Mouse (Mus musculus): ENCODE results near the gene Olfr764-ps1. TPM values are rescaled to one million over a fixed set of nuclear protein-coding genes. Genes with fewer than 3 reads are reported as not detected.
A peak's percentile ranks its signal among the peaks of the same experiment; 100 is the strongest.
"Not testable (repeated sequence)": the region's sequence is repeated elsewhere in the genome, so short reads cannot be mapped to it uniquely, and the experiment has no call there.

The Olfr764-ps1 gene
- total and polyA plus RNA-seq, 3 experiments = 0.11 TPM; not detected in 2

GRCm38 (mm10) chr10:128995796-128996195 is 43.9 kb downstream of the Olfr764-ps1 start:
- no peak for DNase-seq (ENCODE audit: low spot score)
- no peaks in the 10 kb centered on the region for H3K27me3 ChIP-seq (ENCODE audit: insufficient read depth, low read length)
- no peak overlapping the region for H3K4me3 ChIP-seq (ENCODE audit: low read depth, low read length)
- TF ChIP-seq GATA1 (IDR thresholded peaks at IDR 0.05; ENCODE audit: borderline replicate concordance, low read length) (no peak), TAL1 (conservative IDR thresholded peaks at IDR 0.05; ENCODE audit: low read depth, low read length) (no peak), CTCF (IDR thresholded peaks at IDR 0.05; ENCODE audit: low read depth, low read length) (no peak), POLR2AphosphoS5 (IDR thresholded peaks at IDR 0.05; ENCODE audit: insufficient replicate concordance, low read depth, low read length) (no peak), GATA2 (IDR thresholded peaks at IDR 0.05; ENCODE audit: borderline replicate concordance, low read depth, low read length) (no peak)
- H3K9me3 ChIP-seq (replicated peaks) = no peaks in the 10 kb centered on the region
- no peak for ATAC-seq (ENCODE audit: extremely low read depth, insufficient number of reproducible peaks, low FRiP score, poor library complexity, severe bottlenecking)
- no peaks in the 10 kb centered on the region for H3K36me3 ChIP-seq (replicated peaks)
- peaks cover 4% of the 10 kb centered on the region; the same call in 1 of the 2 replicates for H3K4me1 ChIP-seq (ENCODE audit: insufficient read depth, low read depth, low read length)

- TF ChIP-seq GATA2 (IDR thresholded peaks at IDR 0.05; ENCODE audit: borderline replicate concordance, low read depth, low read length) (no peak), GATA1 (IDR thresholded peaks at IDR 0.05; ENCODE audit: borderline replicate concordance, low read length) (no peak), TAL1 (conservative IDR thresholded peaks at IDR 0.05; ENCODE audit: low read depth, low read length) (no peak), CTCF (IDR thresholded peaks at IDR 0.05; ENCODE audit: low read depth, low read length) (no peak), POLR2AphosphoS5 (IDR thresholded peaks at IDR 0.05; ENCODE audit: insufficient replicate concordance, low read depth, low read length) (no peak)
- no peaks in the 10 kb centered on the region for H3K9me3 ChIP-seq (replicated peaks)
- H3K4me3 ChIP-seq (ENCODE audit: low read depth, low read length) = no peak overlapping the region
- H3K4me1 ChIP-seq (ENCODE audit: insufficient read depth, low read depth, low read length) = no peaks in the 10 kb centered on the region
- DNase-seq (ENCODE audit: low spot score) (no peak), ATAC-seq (ENCODE audit: extremely low read depth, insufficient number of reproducible peaks, low FRiP score, poor library complexity, severe bottlenecking) (no peak)
- no peaks in the 10 kb centered on the region for H3K36me3 ChIP-seq (replicated peaks)
- H3K27me3 ChIP-seq (ENCODE audit: insufficient read depth, low read length) = no peaks in the 10 kb centered on the region
Measured at GRCm38 (mm10) chr10:128990994-128991393, 48.7 kb downstream of the Olfr764-ps1 start.

GRCm38 (mm10) chr10:128990129-128990850 is 49.4 kb downstream of the Olfr764-ps1 start:
- ATAC-seq (ENCODE audit: extremely low read depth, insufficient number of reproducible peaks, low FRiP score, poor library complexity, severe bottlenecking) = peak; percentile 63
- not testable (repeated sequence) for H3K27me3 ChIP-seq (ENCODE audit: insufficient read depth, low read length); DNase-seq (ENCODE audit: low spot score); H3K4me1 ChIP-seq (ENCODE audit: insufficient read depth, low read depth, low read length); H3K4me3 ChIP-seq (ENCODE audit: low read depth, low read length); H3K36me3 ChIP-seq (replicated peaks); H3K9me3 ChIP-seq (replicated peaks)

GRCm38 (mm10) chr10:128989131-128989530 is 50.6 kb downstream of the Olfr764-ps1 start, which contains the start of gene Olfr9:
Olfr9 (plus strand) TSS chr10:128989431.
- not testable (repeated sequence) for H3K27me3 ChIP-seq (ENCODE audit: insufficient read depth, low read length); H3K4me3 ChIP-seq (ENCODE audit: low read depth, low read length); H3K9me3 ChIP-seq (replicated peaks); H3K36me3 ChIP-seq (replicated peaks); ATAC-seq (ENCODE audit: extremely low read depth, insufficient number of reproducible peaks, low FRiP score, poor library complexity, severe bottlenecking); DNase-seq (ENCODE audit: low spot score); H3K4me1 ChIP-seq (ENCODE audit: insufficient read depth, low read depth, low read length)

Other genes starting within 250 kb of the Olfr764-ps1 start
Only the 20 nearest of the 26 such genes appear.
- 29.3 and 31.9 TPM in 2 replicates for gene Ormdl2, start 218.3 kb downstream of the Olfr764-ps1 start, total RNA-seq (2014; fragmentation: Nextera tagmentation)
- 132 and 152 TPM in 2 replicates for gene Ormdl2, start 218.3 kb downstream of the Olfr764-ps1 start, total RNA-seq (2017)
- 18.0 and 21.9 TPM in 2 replicates for gene Ormdl2, start 218.3 kb downstream of the Olfr764-ps1 start, polyA plus RNA-seq (2012)
- gene Gdf11, start 148.2 kb downstream of the Olfr764-ps1 start, total RNA-seq (2014; fragmentation: Nextera tagmentation) = not detected in 2 replicates
- under 0.01 TPM in 1 of 2 replicates, not detected in the other for gene Gdf11, start 148.2 kb downstream of the Olfr764-ps1 start, total RNA-seq (2017)
- 0.02 TPM in 2 replicates for gene Gdf11, start 148.2 kb downstream of the Olfr764-ps1 start, polyA plus RNA-seq (2012)
- gene Cd63, start 138.9 kb downstream of the Olfr764-ps1 start, total RNA-seq (2014; fragmentation: Nextera tagmentation) = 1.7 and 3.4 TPM in 2 replicates
- gene Cd63, start 138.9 kb downstream of the Olfr764-ps1 start, total RNA-seq (2017) = 0.22 TPM in 1 of 2 replicates, not detected in the other
- 0.04 and 0.09 TPM in 2 replicates for gene Cd63, start 138.9 kb downstream of the Olfr764-ps1 start, polyA plus RNA-seq (2012)
- gene Rdh5, start 117.0 kb downstream of the Olfr764-ps1 start, total RNA-seq (2014; fragmentation: Nextera tagmentation) = 7.1 and 27.4 TPM in 2 replicates
- gene Rdh5, start 117.0 kb downstream of the Olfr764-ps1 start, total RNA-seq (2017) = 2.6 and 4.4 TPM in 2 replicates
- gene Rdh5, start 117.0 kb downstream of the Olfr764-ps1 start, polyA plus RNA-seq (2012) = 0.94 and 1.2 TPM in 2 replicates
- gene Bloc1s1, start 115.9 kb downstream of the Olfr764-ps1 start, total RNA-seq (2014; fragmentation: Nextera tagmentation) = 46.7 and 50.3 TPM in 2 replicates
- gene Bloc1s1, start 115.9 kb downstream of the Olfr764-ps1 start, total RNA-seq (2017) = 116 and 119 TPM in 2 replicates
- gene Bloc1s1, start 115.9 kb downstream of the Olfr764-ps1 start, polyA plus RNA-seq (2012) = 121 and 157 TPM in 2 replicates
- gene Itga7, start 106.1 kb downstream of the Olfr764-ps1 start, total RNA-seq (2014; fragmentation: Nextera tagmentation) = not detected in 2 replicates
- gene Itga7, start 106.1 kb downstream of the Olfr764-ps1 start, total RNA-seq (2017) = 0.33 and 0.46 TPM in 2 replicates
- gene Itga7, start 106.1 kb downstream of the Olfr764-ps1 start, polyA plus RNA-seq (2012) = 0.02 and 0.10 TPM in 2 replicates
- gene Mettl7b, start 78.9 kb downstream of the Olfr764-ps1 start, total RNA-seq (2014; fragmentation: Nextera tagmentation) = not detected in 2 replicates
- gene Mettl7b, start 78.9 kb downstream of the Olfr764-ps1 start, total RNA-seq (2017) = not detected in 2 replicates
- not detected in 2 replicates for gene Mettl7b, start 78.9 kb downstream of the Olfr764-ps1 start, polyA plus RNA-seq (2012)
- not detected in 2 replicates for gene Olfr9, start 50.5 kb downstream of the Olfr764-ps1 start, total RNA-seq (2014; fragmentation: Nextera tagmentation)
- 0.11 TPM in 1 of 2 replicates, not detected in the other for gene Olfr9, start 50.5 kb downstream of the Olfr764-ps1 start, total RNA-seq (2017)
- gene Olfr9, start 50.5 kb downstream of the Olfr764-ps1 start, polyA plus RNA-seq (2012) = not detected in 2 replicates
- gene Olfr763, start 29.1 kb downstream of the Olfr764-ps1 start, total RNA-seq (2014; fragmentation: Nextera tagmentation) = not detected in 2 replicates
- gene Olfr763, start 29.1 kb downstream of the Olfr764-ps1 start, total RNA-seq (2017) = 0.06 TPM in 1 of 2 replicates, not detected in the other
- not detected in 2 replicates for gene Olfr763, start 29.1 kb downstream of the Olfr764-ps1 start, polyA plus RNA-seq (2012)
- gene Olfr765, start 10.1 kb upstream of the Olfr764-ps1 start, total RNA-seq (2014; fragmentation: Nextera tagmentation) = not detected in 2 replicates
- 0.05 TPM in 1 of 2 replicates, not detected in the other for gene Olfr765, start 10.1 kb upstream of the Olfr764-ps1 start, total RNA-seq (2017)
- gene Olfr765, start 10.1 kb upstream of the Olfr764-ps1 start, polyA plus RNA-seq (2012) = not detected in 2 replicates
- gene Olfr766-ps1, start 29.1 kb upstream of the Olfr764-ps1 start, total RNA-seq (2014; fragmentation: Nextera tagmentation) = not detected in 2 replicates
- 0.38 TPM in 1 of 2 replicates, not detected in the other for gene Olfr766-ps1, start 29.1 kb upstream of the Olfr764-ps1 start, total RNA-seq (2017)
- not detected in 2 replicates for gene Olfr766-ps1, start 29.1 kb upstream of the Olfr764-ps1 start, polyA plus RNA-seq (2012)
- gene Olfr767, start 43.0 kb upstream of the Olfr764-ps1 start, total RNA-seq (2014; fragmentation: Nextera tagmentation) = not detected in 2 replicates
- 0.05 TPM in 1 of 2 replicates, not detected in the other for gene Olfr767, start 43.0 kb upstream of the Olfr764-ps1 start, total RNA-seq (2017)
- gene Olfr767, start 43.0 kb upstream of the Olfr764-ps1 start, polyA plus RNA-seq (2012) = not detected in 2 replicates
- gene Olfr768, start 59.5 kb upstream of the Olfr764-ps1 start, total RNA-seq (2014; fragmentation: Nextera tagmentation) = not detected in 2 replicates
- 0.05 and 0.12 TPM in 2 replicates for gene Olfr768, start 59.5 kb upstream of the Olfr764-ps1 start, total RNA-seq (2017)
- not detected in 2 replicates for gene Olfr768, start 59.5 kb upstream of the Olfr764-ps1 start, polyA plus RNA-seq (2012)
- gene Olfr769, start 78.0 kb upstream of the Olfr764-ps1 start, total RNA-seq (2014; fragmentation: Nextera tagmentation) = not detected in 2 replicates
- gene Olfr769, start 78.0 kb upstream of the Olfr764-ps1 start, total RNA-seq (2017) = 0.06 TPM in 1 of 2 replicates, not detected in the other
- gene Olfr769, start 78.0 kb upstream of the Olfr764-ps1 start, polyA plus RNA-seq (2012) = not detected in 2 replicates
- gene Olfr770, start 99.1 kb upstream of the Olfr764-ps1 start, total RNA-seq (2014; fragmentation: Nextera tagmentation) = not detected in 2 replicates
- gene Olfr770, start 99.1 kb upstream of the Olfr764-ps1 start, total RNA-seq (2017) = 0.17 TPM in 1 of 2 replicates, not detected in the other
- gene Olfr770, start 99.1 kb upstream of the Olfr764-ps1 start, polyA plus RNA-seq (2012) = not detected in 2 replicates
- gene Olfr771, start 124.9 kb upstream of the Olfr764-ps1 start, total RNA-seq (2014; fragmentation: Nextera tagmentation) = not detected in 2 replicates
- 0.11 and 0.29 TPM in 2 replicates for gene Olfr771, start 124.9 kb upstream of the Olfr764-ps1 start, total RNA-seq (2017)
- gene Olfr771, start 124.9 kb upstream of the Olfr764-ps1 start, polyA plus RNA-seq (2012) = not detected in 2 replicates
- not detected in 2 replicates for gene Olfr772, start 138.0 kb upstream of the Olfr764-ps1 start, total RNA-seq (2014; fragmentation: Nextera tagmentation)
- 0.12 and 0.38 TPM in 2 replicates for gene Olfr772, start 138.0 kb upstream of the Olfr764-ps1 start, total RNA-seq (2017)
- gene Olfr772, start 138.0 kb upstream of the Olfr764-ps1 start, polyA plus RNA-seq (2012) = not detected in 2 replicates
- not detected in 2 replicates for gene Olfr773, start 147.5 kb upstream of the Olfr764-ps1 start, total RNA-seq (2014; fragmentation: Nextera tagmentation)
- not detected in 2 replicates for gene Olfr773, start 147.5 kb upstream of the Olfr764-ps1 start, total RNA-seq (2017)
- not detected in 2 replicates for gene Olfr773, start 147.5 kb upstream of the Olfr764-ps1 start, polyA plus RNA-seq (2012)
- gene Olfr774, start 196.3 kb upstream of the Olfr764-ps1 start, total RNA-seq (2014; fragmentation: Nextera tagmentation) = not detected in 2 replicates
- gene Olfr774, start 196.3 kb upstream of the Olfr764-ps1 start, total RNA-seq (2017) = not detected in 2 replicates
- gene Olfr774, start 196.3 kb upstream of the Olfr764-ps1 start, polyA plus RNA-seq (2012) = not detected in 2 replicates
- not detected in 2 replicates for gene Olfr775, start 208.5 kb upstream of the Olfr764-ps1 start, total RNA-seq (2014; fragmentation: Nextera tagmentation)
- gene Olfr775, start 208.5 kb upstream of the Olfr764-ps1 start, total RNA-seq (2017) = 0.27 and 0.29 TPM in 2 replicates
- gene Olfr775, start 208.5 kb upstream of the Olfr764-ps1 start, polyA plus RNA-seq (2012) = not detected in 2 replicates

All from G1E (cell line).